Mouse (Mus musculus): ENCODE measurements around the gene Islr2. TPM values are rescaled to one million over a fixed set of nuclear protein-coding genes. Genes with fewer than 3 reads are reported as not detected.

The Islr2 gene
- polyA plus RNA-seq, 1 experiment from 2014 or later, result 51.6 TPM

GRCm38 (mm10) chr9:58153095-58153494 is 51.0 kb downstream of the Islr2 start:
- ATAC-seq (ENCODE audit: low FRiP score, low TSS enrichment) (no peak), DNase-seq (no peak)
- Histone ChIP-seq H3K9ac (replicated peaks; ENCODE audit: low read length) (no peak overlapping the region), H3K4me1 (ENCODE audit: control insufficient read depth, insufficient read depth, low read length) (no peaks in the 10 kb centered on the region), H3K36me3 (ENCODE audit: control insufficient read depth, insufficient read depth, low read length) (no peaks in the 10 kb centered on the region), H3K4me3 (replicated peaks; ENCODE audit: low read depth, low read length) (no peak overlapping the region), H3K27ac (replicated peaks; ENCODE audit: low read depth, low read length) (no peak overlapping the region), H3K4me2 (ENCODE audit: low read length) (no peak overlapping the region), H3K9me3 (ENCODE audit: control insufficient read depth, low read length) (no peaks in the 10 kb centered on the region), H3K27me3 (ENCODE audit: control insufficient read depth, insufficient read depth, low read length) (no peaks in the 10 kb centered on the region)
- 83% methylated on average over 3 of the region's 3 CpGs for WGBS

DNA sequence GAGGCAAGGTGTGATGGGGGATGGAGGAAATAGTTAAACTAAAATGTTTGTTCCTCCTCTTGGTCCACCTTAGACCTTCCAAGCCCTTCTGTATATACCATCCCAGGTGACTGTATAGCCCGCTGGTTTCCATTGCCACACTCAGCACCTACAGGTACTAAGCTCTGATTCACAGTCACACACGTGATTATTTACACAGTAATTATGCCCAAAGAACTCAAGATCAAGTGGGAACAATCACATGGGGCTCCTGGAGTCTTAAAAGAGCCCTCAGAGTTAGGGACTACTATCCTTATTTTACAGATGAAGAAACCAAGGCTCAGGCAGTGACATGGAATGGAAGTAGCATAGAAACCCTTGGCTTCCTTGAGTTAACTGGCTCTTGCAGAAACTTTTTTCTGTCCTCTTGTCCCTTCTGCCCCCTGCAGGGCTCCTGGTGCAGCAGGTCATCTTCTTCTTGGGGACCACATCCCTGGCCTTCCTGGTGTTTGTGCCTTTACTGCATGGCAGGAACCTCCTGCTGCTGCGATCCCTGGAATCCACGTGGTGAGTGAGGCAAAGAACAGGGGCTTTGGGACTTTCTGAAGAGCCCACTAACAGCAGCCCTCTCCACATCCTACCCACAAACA is 53.3 kb downstream of the Islr2 start:
- no peaks in the 10 kb centered on the region for H3K36me3 ChIP-seq (ENCODE audit: control insufficient read depth, insufficient read depth, low read length)
- H3K9me3 ChIP-seq (ENCODE audit: control insufficient read depth, low read length), result no peaks in the 10 kb centered on the region
- no peak overlapping the region for H3K4me2 ChIP-seq (ENCODE audit: low read length)
- H3K9ac ChIP-seq (replicated peaks; ENCODE audit: low read length), result no peak overlapping the region
- H3K4me3 ChIP-seq (replicated peaks; ENCODE audit: low read depth, low read length), result no peak overlapping the region
- DNase-seq (no peak), ATAC-seq (ENCODE audit: low FRiP score, low TSS enrichment) (no peak)
- no peak overlapping the region for H3K27ac ChIP-seq (replicated peaks; ENCODE audit: low read depth, low read length)
- 77% methylated on average over 4 of the region's 4 CpGs for whole genome bisulfite sequencing
- no peaks in the 10 kb centered on the region for H3K4me1 ChIP-seq (ENCODE audit: control insufficient read depth, insufficient read depth, low read length)
- H3K27me3 ChIP-seq (ENCODE audit: control insufficient read depth, insufficient read depth, low read length), result no peaks in the 10 kb centered on the region

- H3K36me3 ChIP-seq (ENCODE audit: control insufficient read depth, insufficient read depth, low read length), result no peaks in the 10 kb centered on the region
- H3K9me3 ChIP-seq (ENCODE audit: control insufficient read depth, low read length), result no peaks in the 10 kb centered on the region
- no peak overlapping the region for H3K9ac ChIP-seq (replicated peaks; ENCODE audit: low read length)
- peaks cover 5% of the 10 kb centered on the region; the same call in 1 of the 2 replicates for H3K4me1 ChIP-seq (ENCODE audit: control insufficient read depth, insufficient read depth, low read length)
- H3K4me3 ChIP-seq (replicated peaks; ENCODE audit: low read depth, low read length), result no peak overlapping the region
- 74% methylated on average over 2 of the region's 2 CpGs for WGBS
- H3K27ac ChIP-seq (replicated peaks; ENCODE audit: low read depth, low read length), result no peak overlapping the region
- DNase-seq (no peak), ATAC-seq (ENCODE audit: low FRiP score, low TSS enrichment) (no peak)
- H3K27me3 ChIP-seq (ENCODE audit: control insufficient read depth, insufficient read depth, low read length), result no peaks in the 10 kb centered on the region
- H3K4me2 ChIP-seq (ENCODE audit: low read length), result no peak overlapping the region
Measured at GRCm38 (mm10) chr9:58148806-58149205, 55.3 kb downstream of the Islr2 start.

Small RNA genes lying within 50 kb of the gene (microRNA-seq; reads per million reads assigned to microRNA genes)
- gene Mir6385, result not detected

Other genes starting within 250 kb of the Islr2 start
- gene Cyp11a1, start 197.9 kb downstream of the Islr2 start, polyA plus RNA-seq (2014; fragmentation: Nextera tagmentation; extraction: Ambion mirVana), result 0.36 and 0.51 TPM in 2 replicates
- gene Stra6, start 140.5 kb downstream of the Islr2 start, polyA plus RNA-seq (2014; fragmentation: Nextera tagmentation; extraction: Ambion mirVana), result 2.3 and 10.1 TPM in 2 replicates
- 0.09 and 0.54 TPM in 2 replicates for gene Ccdc33, start 85.5 kb downstream of the Islr2 start, polyA plus RNA-seq (2014; fragmentation: Nextera tagmentation; extraction: Ambion mirVana)
- 2.4 and 16.6 TPM in 2 replicates for gene Islr, start within 50 bp of the Islr2 start, polyA plus RNA-seq (2014; fragmentation: Nextera tagmentation; extraction: Ambion mirVana)
- 3.8 and 3.9 TPM in 2 replicates for gene Pml, start 45.5 kb upstream of the Islr2 start, polyA plus RNA-seq (2014; fragmentation: Nextera tagmentation; extraction: Ambion mirVana)
- 96.4 and 115 TPM in 2 replicates for gene Stoml1, start 48.8 kb upstream of the Islr2 start, polyA plus RNA-seq (2014; fragmentation: Nextera tagmentation; extraction: Ambion mirVana)
- gene Loxl1, start 108.9 kb upstream of the Islr2 start, polyA plus RNA-seq (2014; fragmentation: Nextera tagmentation; extraction: Ambion mirVana), result 2.7 and 5.6 TPM in 2 replicates
- not detected in 2 replicates for gene Tbc1d21, start 166.1 kb upstream of the Islr2 start, polyA plus RNA-seq (2014; fragmentation: Nextera tagmentation; extraction: Ambion mirVana)

All from midbrain, embryonic 14.5 days (tissue).